Mouse (Mus musculus) intestine, postnatal 0 days (tissue): ENCODE data around the gene Unc13c. TPM values are rescaled to one million over a fixed set of nuclear protein-coding genes. Genes with fewer than 3 reads are reported as not detected.

Experiments used
- ATAC-seq: fragments of 200-750 bp; cut with Nextera tagmentation; 2 replicates; pipeline ENCODE4 v1.8.0; 2017; ENCODE audit warnings: mild to moderate bottlenecking, moderate TSS enrichment, moderate library complexity
- H3K27ac ChIP-seq: fragments of 300-500 bp; sonication (generic); 2 replicates; pipeline ENCODE4 v1.5.1; 2014; ENCODE audit warnings: mild to moderate bottlenecking, low read depth, low read length, moderate library complexity
- H3K27me3 ChIP-seq: fragments of 300-500 bp; sonication (generic); replicated peaks from 2 replicates; pipeline ENCODE4 v1.6.1; 2014; ENCODE audit warnings: low read length, mixed read lengths; ENCODE audit not compliant: control insufficient read depth, insufficient read depth
- H3K36me3 ChIP-seq: fragments of 300-500 bp; sonication (generic); 2 replicates; pipeline ENCODE4 v1.6.1; 2014; ENCODE audit warnings: mild to moderate bottlenecking, moderate library complexity; ENCODE audit not compliant: control insufficient read depth, insufficient read depth
- H3K4me1 ChIP-seq: fragments of 300-500 bp; sonication (generic); replicated peaks from 2 replicates; pipeline ENCODE4 v1.6.1; 2014; ENCODE audit warnings: antibody characterized with exemption, low read length, mixed read lengths; ENCODE audit not compliant: control insufficient read depth, insufficient read depth
- H3K4me2 ChIP-seq: fragments of 300-500 bp; sonication (generic); replicated peaks from 2 replicates; pipeline ENCODE4 v1.6.1; 2014; ENCODE audit warnings: low read depth, mild to moderate bottlenecking, moderate library complexity
- H3K4me3 ChIP-seq: fragments of 300-500 bp; sonication (generic); 2 replicates; pipeline ENCODE4 v1.5.1; 2014; ENCODE audit warnings: low read depth, low read length
- H3K9ac ChIP-seq: fragments of 300-500 bp; sonication (generic); 2 replicates; pipeline ENCODE4 v1.6.1; 2014; ENCODE audit warnings: mild to moderate bottlenecking, low read depth, low read length
- H3K9me3 ChIP-seq: fragments of 300-500 bp; sonication (generic); 2 replicates; pipeline ENCODE4 v1.6.1; 2016; ENCODE audit warnings: mixed run types; ENCODE audit not compliant: control insufficient read depth
- CTCF ChIP-seq: sonication (generic); IDR thresholded peaks from 2 replicates; pipeline ENCODE4 v1.5.1; 2016; ENCODE audit warnings: low read depth, mild to moderate bottlenecking, control low read depth, antibody characterized with exemption, moderate library complexity
- WGBS: fragments of 180-500 bp; shearing (Covaris S2); extraction: QIAGEN DNeasy Blood & Tissue Kit; methylation state at CpG from one replicate; pipeline ENCODE4 v1.1.7; 2014; 5-methylcytosine and 5-hydroxymethylcytosine counted together
- polyA plus RNA-seq: library from polyadenylated mRNA; unstranded; fragments of >200 nt; fragmentation: Nextera tagmentation; extraction: Ambion mirVana; gene quantifications from 2 replicates; pipeline ENCODE4 v1.2.1, GENCODE M21; 2015

Gene Unc13c
- polyA plus RNA-seq, result 0.13 and 0.16 TPM in 2 replicates

GRCm38 (mm10) chr9:73968641-73969121, at the start of gene Unc13c:
TSS of gene Unc13c (minus strand) at chr9:73968966.
- Histone ChIP-seq H3K27me3 (0 out of 2 replicates have a peak, but pooled peaks cover 3% of the 10 kb centered on the region), H3K4me1 (no peaks in the 10 kb centered on the region), H3K36me3 (no peaks in the 10 kb centered on the region), H3K4me2 (peak within 1 kb of the TSS; percentile 46), H3K4me3 (0 out of 2 replicates have a peak within 1 kb of the TSS, but pooled peaks have one; percentile 3), H3K27ac (no peak within 1 kb of the TSS), H3K9me3 (no peaks in the 10 kb centered on the region), H3K9ac (no peak within 1 kb of the TSS)
- 2% methylated on average over 17 of the region's 17 CpGs for WGBS
- TF ChIP-seq CTCF, result peak; percentile 33; the same call in 1 of the 2 replicates
- ATAC-seq, result no peak

GRCm38 (mm10) chr9:74007976-74008686, 39.4 kb upstream of the Unc13c start:
- no peak for ATAC-seq
- no peaks in the 10 kb centered on the region for H3K4me1 ChIP-seq
- no peak overlapping the region for H3K27ac ChIP-seq
- H3K27me3 ChIP-seq, result no peaks in the 10 kb centered on the region
- H3K4me2 ChIP-seq, result no peak overlapping the region
- H3K9ac ChIP-seq, result no peak overlapping the region
- no peaks in the 10 kb centered on the region for H3K9me3 ChIP-seq
- H3K4me3 ChIP-seq, result no peak overlapping the region
- H3K36me3 ChIP-seq, result no peaks in the 10 kb centered on the region
- TF ChIP-seq CTCF, result no peak
- 63% methylated on average over 7 of the region's 7 CpGs for WGBS

DNA sequence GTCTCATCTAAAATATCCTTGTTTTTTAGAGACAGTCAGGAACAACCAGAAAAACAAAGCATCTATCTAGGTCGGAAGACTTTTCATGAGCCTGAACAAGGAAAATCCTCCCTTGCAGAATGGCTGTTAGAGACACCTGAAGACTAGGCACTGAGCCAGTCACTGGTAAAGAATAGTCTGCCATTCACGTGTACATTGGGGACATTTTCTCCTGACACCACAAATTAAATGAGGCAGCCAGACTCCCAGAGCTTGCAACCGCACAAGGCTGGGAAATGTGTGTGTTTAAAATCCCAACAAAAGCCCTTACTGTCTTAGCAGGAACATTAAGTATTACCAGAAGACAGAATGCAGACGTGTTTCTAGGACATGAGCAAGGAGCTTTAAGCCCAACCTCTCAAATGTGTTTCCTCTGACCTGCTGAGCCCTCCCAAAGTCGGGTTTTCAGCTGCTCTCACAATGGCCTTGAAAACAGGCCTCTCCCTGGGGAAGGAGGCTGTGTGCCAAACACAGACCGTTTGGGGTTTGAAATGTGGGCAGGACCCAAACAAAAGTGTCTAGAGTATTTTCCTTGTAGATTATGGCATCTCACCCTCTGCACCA, 33.7 kb upstream of the Unc13c start:
- H3K9ac ChIP-seq, result no peak overlapping the region
- no peak overlapping the region for H3K4me3 ChIP-seq
- no peak for TF ChIP-seq CTCF
- no peak overlapping the region for H3K4me2 ChIP-seq
- no peak overlapping the region for H3K27ac ChIP-seq
- WGBS, result 30% methylated on average over 6 of the region's 6 CpGs
- no peaks in the 10 kb centered on the region for H3K27me3 ChIP-seq
- ATAC-seq, result no peak
- no peaks in the 10 kb centered on the region for H3K4me1 ChIP-seq
- H3K36me3 ChIP-seq, result no peaks in the 10 kb centered on the region
- H3K9me3 ChIP-seq, result no peaks in the 10 kb centered on the region

GRCm38 (mm10) chr9:73988096-73988495, 19.3 kb upstream of the Unc13c start:
- no peak overlapping the region for H3K27ac ChIP-seq
- H3K27me3 ChIP-seq, result no peaks in the 10 kb centered on the region
- TF ChIP-seq CTCF, result no peak
- no peak overlapping the region for H3K9ac ChIP-seq
- H3K4me1 ChIP-seq, result no peaks in the 10 kb centered on the region
- no peak overlapping the region for H3K4me3 ChIP-seq
- no peak for ATAC-seq
- H3K9me3 ChIP-seq, result no peaks in the 10 kb centered on the region
- H3K36me3 ChIP-seq, result no peaks in the 10 kb centered on the region
- H3K4me2 ChIP-seq, result no peak overlapping the region

DNA sequence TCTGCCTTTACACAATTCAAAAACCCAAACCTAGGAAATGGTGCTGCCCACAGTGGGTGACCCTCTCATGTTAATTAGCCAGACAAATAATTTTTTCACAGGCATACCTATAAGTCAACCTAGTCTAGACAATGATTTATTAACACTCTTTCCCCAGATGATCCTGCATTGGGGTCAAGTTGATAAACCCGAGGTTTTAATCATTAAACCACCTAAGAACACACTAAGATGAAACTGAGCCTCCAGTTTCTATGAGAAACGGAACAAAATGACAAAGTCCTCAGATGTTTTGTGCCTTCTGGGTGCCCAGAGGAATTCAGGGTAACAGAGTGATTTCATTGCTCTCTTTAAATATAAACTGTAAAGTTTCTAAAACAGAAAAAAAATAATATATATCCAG, 18.5 kb upstream of the Unc13c start:
- H3K9me3 ChIP-seq, result no peaks in the 10 kb centered on the region
- no peaks in the 10 kb centered on the region for H3K36me3 ChIP-seq
- TF ChIP-seq CTCF, result no peak
- H3K4me1 ChIP-seq, result no peaks in the 10 kb centered on the region
- no peak overlapping the region for H3K27ac ChIP-seq
- H3K4me2 ChIP-seq, result no peak overlapping the region
- WGBS, result 35% methylated on average over 2 of the region's 2 CpGs
- H3K9ac ChIP-seq, result no peak overlapping the region
- H3K4me3 ChIP-seq, result no peak overlapping the region
- no peak for ATAC-seq
- no peaks in the 10 kb centered on the region for H3K27me3 ChIP-seq

DNA sequence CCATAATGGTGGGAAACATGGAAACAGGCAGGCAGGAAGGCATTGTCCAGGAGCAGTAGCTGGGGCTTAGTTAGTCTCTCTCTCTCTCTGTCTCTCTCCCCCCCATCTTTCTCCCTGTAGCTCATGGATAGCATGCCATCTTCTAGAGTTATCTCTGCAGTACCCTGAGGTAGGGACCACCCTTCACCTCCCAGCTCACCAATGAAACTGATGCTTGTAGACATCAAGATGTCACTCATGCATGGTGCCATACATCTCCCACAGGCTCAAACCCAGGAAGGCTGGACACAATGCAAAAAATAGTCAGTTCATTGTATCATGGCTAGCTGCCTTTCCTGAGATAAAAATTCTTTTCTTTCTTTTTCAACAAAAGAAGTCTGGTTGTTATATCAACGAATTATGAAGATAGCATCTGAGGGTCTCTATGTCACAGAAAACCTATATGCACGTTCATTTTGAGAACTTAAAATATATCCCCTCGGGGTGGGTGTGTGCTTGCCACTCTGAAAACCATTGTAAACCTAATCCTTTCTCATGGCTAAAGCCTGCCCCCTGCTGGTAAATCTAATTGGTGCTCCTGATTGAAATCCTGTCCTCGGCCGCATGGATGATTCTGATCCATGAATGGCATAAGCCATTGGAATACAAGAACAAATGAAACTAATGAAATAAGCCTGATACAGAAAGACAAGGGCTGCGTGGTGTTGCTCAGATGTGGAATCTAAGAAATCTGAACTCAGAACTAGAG, 14.0 kb upstream of the Unc13c start:
- Histone ChIP-seq H3K36me3 (no peaks in the 10 kb centered on the region), H3K4me1 (no peaks in the 10 kb centered on the region), H3K27me3 (no peaks in the 10 kb centered on the region), H3K9me3 (no peaks in the 10 kb centered on the region), H3K27ac (no peak overlapping the region), H3K9ac (no peak overlapping the region), H3K4me3 (no peak overlapping the region), H3K4me2 (no peak overlapping the region)
- peak; percentile 79 for TF ChIP-seq CTCF
- ATAC-seq, result no peak
- 15% methylated on average over 6 of the region's 6 CpGs for WGBS
